Mouse (Mus musculus): ENCODE measurements around the gene Svop.

DNA sequence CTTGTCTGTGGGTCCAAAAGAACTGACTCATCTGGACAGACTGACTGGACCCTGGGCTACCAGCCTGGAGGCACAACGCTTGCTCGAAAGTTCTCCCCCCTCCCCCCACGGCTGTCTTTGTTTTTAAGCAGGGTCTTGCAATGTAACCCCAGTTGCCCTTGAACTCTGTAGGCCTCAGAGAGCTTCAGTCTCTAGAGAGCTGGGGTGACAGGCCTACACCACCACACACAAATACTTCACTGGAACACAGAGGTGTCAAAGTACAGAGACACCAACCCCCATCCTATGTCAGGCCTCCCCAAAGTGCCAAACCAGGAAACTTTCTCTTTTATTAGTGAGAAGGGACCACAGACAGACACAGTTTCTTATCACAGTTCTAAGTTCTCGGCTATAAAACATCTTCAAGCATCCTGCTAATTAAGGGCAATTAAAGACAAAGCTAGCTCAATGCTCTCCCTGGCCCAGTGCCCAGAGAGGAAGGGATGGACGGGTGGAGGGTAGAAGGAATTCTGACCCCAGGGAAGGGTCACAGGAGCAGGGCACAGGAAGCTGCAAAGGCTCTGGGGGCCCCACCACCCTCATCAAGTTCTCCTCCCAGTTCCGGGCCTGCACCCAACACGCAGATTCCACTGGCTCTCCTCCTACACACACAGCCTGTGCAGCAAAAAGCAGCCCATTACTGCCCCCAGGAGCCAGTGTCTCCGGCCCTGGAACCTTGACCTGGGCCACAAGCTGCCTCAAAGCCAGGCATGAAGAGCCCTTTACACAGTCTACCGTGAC lies 105.0 kb downstream of the Svop start:
- TF ChIP-seq CTCF (IDR thresholded peaks at IDR 0.05; ENCODE audit: extremely low read depth, insufficient read depth, low read length) = no peak
- TF ChIP-seq POLR2A (IDR thresholded peaks at IDR 0.05; ENCODE audit: extremely low read depth, insufficient read depth, low read length) = no peak

All from cortical plate, adult 2 months (tissue).